Mouse (Mus musculus) limb, embryonic 14.5 days (tissue): ENCODE data around the gene Eomes. TPM values are rescaled to one million over a fixed set of nuclear protein-coding genes. Genes with fewer than 3 reads are reported as not detected.

Experiments used
- ATAC-seq: fragments of 200-750 bp; cut with Nextera tagmentation; 2 replicates; pipeline ENCODE4 v1.8.0; 2017; ENCODE audit warnings: low read depth, moderate number of reproducible peaks, moderate TSS enrichment; ENCODE audit not compliant: low FRiP score
- DNase-seq: peaks from one replicate; pipeline ENCODE4 v3.0.0-alpha.2; 2015; ENCODE audit warnings: low spot score
- H3K27ac ChIP-seq: fragments of 300-500 bp; sonication (generic); replicated peaks from 2 replicates; pipeline ENCODE4 v1.5.1; 2014; ENCODE audit warnings: low read depth, mild to moderate bottlenecking, low read length, moderate library complexity, mixed read lengths
- H3K27me3 ChIP-seq: fragments of 300-500 bp; sonication (generic); 2 replicates; pipeline ENCODE4 v1.6.1; 2014; ENCODE audit warnings: low read length, mixed read lengths; ENCODE audit not compliant: control insufficient read depth, insufficient read depth
- H3K36me3 ChIP-seq: fragments of 300-500 bp; sonication (generic); 2 replicates; pipeline ENCODE4 v1.6.1; 2014; ENCODE audit warnings: mild to moderate bottlenecking, low read length, moderate library complexity, mixed read lengths; ENCODE audit not compliant: control insufficient read depth, insufficient read depth
- H3K4me1 ChIP-seq: fragments of 300-500 bp; sonication (generic); 2 replicates; pipeline ENCODE4 v1.6.1; 2014; ENCODE audit warnings: antibody characterized with exemption, low read length, mixed read lengths; ENCODE audit not compliant: control insufficient read depth, insufficient read depth
- H3K4me2 ChIP-seq: fragments of 300-500 bp; sonication (generic); replicated peaks from 2 replicates; pipeline ENCODE4 v1.6.1; 2014; ENCODE audit warnings: low read depth, mild to moderate bottlenecking, low read length, moderate library complexity; ENCODE audit not compliant: severe bottlenecking
- H3K4me3 ChIP-seq: fragments of 300-500 bp; sonication (generic); replicated peaks from 2 replicates; pipeline ENCODE4 v1.5.1; 2014; ENCODE audit warnings: low read length
- H3K9ac ChIP-seq: fragments of 300-500 bp; sonication (generic); 2 replicates; pipeline ENCODE4 v1.6.1; 2014; ENCODE audit warnings: mild to moderate bottlenecking, low read depth, low read length, moderate library complexity; ENCODE audit not compliant: severe bottlenecking
- H3K9me3 ChIP-seq: fragments of 300-500 bp; sonication (generic); 2 replicates; pipeline ENCODE4 v1.6.1; 2016; ENCODE audit warnings: low read length; ENCODE audit not compliant: control insufficient read depth
- POLR2A ChIP-seq: fragments of 200-500 bp; IDR thresholded peaks from 2 replicates; pipeline ENCODE4 v1.8.0; 2012; ENCODE audit warnings: inconsistent platforms, mild to moderate bottlenecking, moderate library complexity, borderline replicate concordance; ENCODE audit not compliant: insufficient read depth, insufficient read length; ENCODE audit errors: extremely low read depth
- WGBS: fragments of 180-500 bp; shearing (Covaris S2); extraction: QIAGEN DNeasy Blood & Tissue Kit; methylation state at CpG from one replicate; pipeline ENCODE4 v1.1.7; 2014; 5-methylcytosine and 5-hydroxymethylcytosine counted together
- polyA plus RNA-seq, 2 experiments: library from polyadenylated mRNA; depleted of rRNA in 1 of 2; stranded (reverse) in 1 of 2; unstranded in 1 of 2; fragments of >200 nt; fragmentation: Nextera tagmentation in 1 of 2; extraction: Ambion mirVana in 1 of 2; gene quantifications; 2 replicates each; pipeline versions ENCODE4 v1.2.1 to v1.2.3; 2012 to 2014

The Eomes gene
- polyA plus RNA-seq, 2 experiments: 0.18 to 1.0 TPM

DNA sequence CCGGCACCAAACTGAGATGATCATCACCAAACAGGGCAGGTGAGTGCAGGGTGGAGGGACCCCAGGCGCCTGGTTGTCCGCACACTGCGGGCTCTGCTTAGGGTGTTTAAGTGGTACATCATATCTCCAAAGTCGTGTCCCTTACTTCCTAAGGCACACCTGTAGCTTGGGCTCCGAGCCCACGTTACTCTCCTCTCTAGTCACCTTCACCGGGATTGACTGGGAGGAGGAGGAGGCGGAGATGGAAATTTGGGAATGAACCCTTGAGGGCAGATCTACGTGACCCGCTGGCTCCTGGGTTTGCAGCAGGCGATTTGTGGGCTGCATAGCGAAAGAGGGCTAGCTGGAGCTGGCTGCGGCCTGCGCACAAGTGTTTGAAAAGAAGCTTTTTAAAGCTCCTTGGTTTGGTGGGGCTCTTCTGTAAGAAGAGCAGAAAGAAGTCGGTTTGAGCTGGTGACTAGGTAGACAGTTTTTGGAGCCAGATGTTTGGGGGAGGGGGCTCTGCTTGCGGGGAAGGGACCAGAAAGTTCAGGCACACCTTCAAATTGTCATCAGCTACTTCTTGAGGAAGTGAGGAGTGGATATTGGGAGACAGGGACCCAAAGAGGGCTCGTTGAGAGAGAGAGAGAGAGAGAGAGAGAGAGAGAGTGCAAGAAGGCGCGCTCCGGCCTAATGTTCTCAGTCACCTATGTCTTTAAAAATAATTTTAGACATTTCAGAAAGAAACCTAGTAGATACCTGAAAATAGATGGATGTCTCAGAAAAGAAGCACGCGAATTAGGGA lies 1.7 kb downstream of the Eomes start:
- Histone ChIP-seq H3K4me1 (peaks cover 14% of the 10 kb centered on the region; the same call in 1 of the 2 replicates), H3K4me3 (peak overlapping the region; percentile 42), H3K4me2 (peak overlapping the region; percentile 75; the same call in 1 of the 2 replicates), H3K36me3 (no peaks in the 10 kb centered on the region), H3K27ac (no peak overlapping the region), H3K9ac (no peak overlapping the region), H3K27me3 (peaks cover 93% of the 10 kb centered on the region), H3K9me3 (no peaks in the 10 kb centered on the region)
- ATAC-seq (no peak), DNase-seq (no peak)
- WGBS: 4% methylated on average over 23 of the region's 23 CpGs
- no peak for TF ChIP-seq POLR2A

DNA sequence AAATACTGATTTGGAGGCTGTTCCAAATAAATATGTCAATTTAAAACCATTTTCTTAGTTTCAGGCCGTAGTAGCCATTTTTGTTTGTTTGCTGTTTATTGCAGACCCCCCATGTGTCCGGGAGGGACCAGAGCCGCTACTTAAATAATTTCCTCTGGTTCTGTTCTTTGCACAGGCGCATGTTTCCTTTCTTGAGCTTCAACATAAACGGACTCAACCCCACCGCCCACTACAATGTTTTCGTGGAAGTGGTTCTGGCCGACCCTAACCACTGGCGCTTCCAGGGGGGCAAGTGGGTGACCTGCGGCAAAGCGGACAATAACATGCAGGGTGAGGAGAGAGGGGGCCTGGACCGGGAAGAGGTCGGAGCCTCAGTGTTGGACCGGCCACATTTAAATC lies 2.3 kb downstream of the Eomes start:
- ATAC-seq (no peak), DNase-seq (no peak)
- Histone ChIP-seq H3K9me3 (no peaks in the 10 kb centered on the region), H3K4me3 (no peak overlapping the region), H3K36me3 (no peaks in the 10 kb centered on the region), H3K4me2 (no peak overlapping the region), H3K9ac (no peak overlapping the region), H3K27ac (no peak overlapping the region), H3K4me1 (peaks cover 14% of the 10 kb centered on the region; the same call in 1 of the 2 replicates), H3K27me3 (peaks cover 93% of the 10 kb centered on the region)
- 2% methylated on average over 14 of the region's 14 CpGs for WGBS
- TF ChIP-seq POLR2A: no peak

DNA sequence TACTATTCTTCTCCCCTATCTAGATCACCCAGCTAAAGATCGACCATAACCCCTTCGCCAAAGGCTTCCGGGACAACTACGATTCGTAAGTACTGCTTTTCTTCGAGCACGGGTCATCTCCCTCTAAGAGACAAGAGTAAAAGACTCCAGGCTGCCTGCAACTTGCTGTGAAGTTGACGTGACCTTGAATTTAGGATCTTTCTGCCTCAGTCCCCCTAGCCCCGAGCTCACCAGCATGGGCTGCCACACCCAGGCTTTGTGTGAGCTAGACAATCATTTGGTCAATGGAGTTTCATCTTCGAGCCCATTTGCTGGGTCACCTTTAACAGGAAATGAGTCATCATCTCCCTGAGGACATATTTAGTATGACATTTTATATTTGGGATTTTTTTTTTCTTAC lies 4.2 kb downstream of the Eomes start:
- no peak for TF ChIP-seq POLR2A
- 81% methylated on average over 10 of the region's 10 CpGs for WGBS
- H3K4me1 ChIP-seq: peaks cover 11% of the 10 kb centered on the region; the same call in 1 of the 2 replicates

DNA sequence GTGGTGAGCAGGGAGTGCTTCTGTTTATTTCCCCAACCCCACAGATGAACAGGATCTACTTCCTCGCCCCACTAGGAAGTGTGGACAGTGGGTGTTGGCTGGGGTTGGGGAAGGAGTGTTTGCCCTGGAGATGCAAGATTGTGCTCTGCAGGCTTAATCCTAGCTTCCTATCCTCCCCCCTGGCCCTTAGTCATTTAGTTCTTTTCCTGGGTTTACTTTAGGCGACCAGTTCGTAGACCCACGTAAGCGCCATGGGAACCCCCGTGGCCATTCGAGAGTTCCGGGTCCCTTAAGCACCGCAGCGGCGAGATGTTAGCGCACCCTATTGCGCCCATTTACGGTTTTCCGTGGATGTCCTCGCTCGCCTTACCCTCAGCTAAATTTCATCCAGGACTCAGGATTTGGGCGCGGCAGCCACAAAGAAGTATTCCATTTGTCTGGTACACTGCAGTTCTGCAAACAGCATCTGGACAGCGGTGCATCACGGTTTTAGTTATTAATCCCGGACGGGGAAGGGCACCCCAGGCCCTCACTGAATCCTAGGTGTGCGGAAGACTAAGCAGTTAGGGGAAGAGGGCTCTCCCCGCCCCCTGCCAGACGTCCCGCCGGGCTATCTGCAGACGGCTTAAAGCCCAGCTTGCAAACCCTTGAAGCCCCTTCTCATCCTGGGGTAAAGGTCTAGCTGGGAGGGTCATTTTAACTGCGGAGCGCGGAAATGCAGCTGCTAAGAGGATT lies 8.5 kb downstream of the Eomes start:
- no peak overlapping the region for H3K4me2 ChIP-seq
- DNase-seq (no peak), ATAC-seq (no peak)
- H3K4me3 ChIP-seq: no peak overlapping the region
- no peaks in the 10 kb centered on the region for H3K36me3 ChIP-seq
- no peak overlapping the region for H3K9ac ChIP-seq
- under 1% methylated on average over 32 of the region's 32 CpGs for WGBS
- TF ChIP-seq POLR2A: no peak
- H3K27ac ChIP-seq: no peak overlapping the region
- H3K27me3 ChIP-seq: peaks cover 76% of the 10 kb centered on the region
- H3K4me1 ChIP-seq: peaks cover 3% of the 10 kb centered on the region; the same call in 1 of the 2 replicates
- H3K9me3 ChIP-seq: no peaks in the 10 kb centered on the region

More for the DNA sequence above, 4.2 kb downstream of the Eomes start:
- no peak overlapping the region for H3K4me2 ChIP-seq
- H3K4me3 ChIP-seq: no peak overlapping the region
- peaks cover 96% of the 10 kb centered on the region for H3K27me3 ChIP-seq
- no peaks in the 10 kb centered on the region for H3K9me3 ChIP-seq
- DNase-seq: no peak
- no peak overlapping the region for H3K27ac ChIP-seq
- ATAC-seq: no peak
- H3K9ac ChIP-seq: no peak overlapping the region
- no peaks in the 10 kb centered on the region for H3K36me3 ChIP-seq

DNA sequence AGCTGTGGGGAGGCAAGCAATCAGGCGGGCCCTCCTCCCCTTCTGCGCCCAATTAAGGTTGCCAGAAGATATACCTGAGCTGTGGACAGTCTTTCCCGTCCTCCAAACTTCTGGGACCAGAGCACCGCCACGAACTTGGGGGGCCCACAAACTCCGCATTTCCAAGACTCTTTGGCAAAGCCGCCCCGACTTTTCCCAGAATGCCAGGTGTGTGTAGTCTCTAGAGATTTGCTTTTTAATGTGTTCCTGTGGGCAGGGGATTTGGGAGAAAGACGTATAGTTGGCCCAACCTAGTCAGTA lies 9.0 kb downstream of the Eomes start:
- no peaks in the 10 kb centered on the region for H3K36me3 ChIP-seq
- no peak overlapping the region for H3K9ac ChIP-seq
- DNase-seq (no peak), ATAC-seq (no peak)
- peaks cover 3% of the 10 kb centered on the region; the same call in 1 of the 2 replicates for H3K4me1 ChIP-seq
- no peak overlapping the region for H3K4me3 ChIP-seq
- peaks cover 71% of the 10 kb centered on the region for H3K27me3 ChIP-seq
- no peak overlapping the region for H3K4me2 ChIP-seq
- H3K9me3 ChIP-seq: no peaks in the 10 kb centered on the region
- TF ChIP-seq POLR2A: no peak
- H3K27ac ChIP-seq: no peak overlapping the region
- WGBS: 0% methylated on average over 9 of the region's 9 CpGs
